Mouse (Mus musculus) neutrophil, adult 59 days (primary cell): Measurements from ENCODE around the gene Vmn2r99. TPM values are rescaled to one million over a fixed set of nuclear protein-coding genes. Genes with fewer than 3 reads are reported as not detected.

Experiments used
- total RNA-seq, 2 experiments: library from RNA; stranded (reverse); gene quantifications; 1 replicate in 1 of 2; 2 replicates in 1 of 2; pipeline ENCODE4 v1.2.4; 2023

Vmn2r99 gene
- not detected for total RNA-seq

DNA sequence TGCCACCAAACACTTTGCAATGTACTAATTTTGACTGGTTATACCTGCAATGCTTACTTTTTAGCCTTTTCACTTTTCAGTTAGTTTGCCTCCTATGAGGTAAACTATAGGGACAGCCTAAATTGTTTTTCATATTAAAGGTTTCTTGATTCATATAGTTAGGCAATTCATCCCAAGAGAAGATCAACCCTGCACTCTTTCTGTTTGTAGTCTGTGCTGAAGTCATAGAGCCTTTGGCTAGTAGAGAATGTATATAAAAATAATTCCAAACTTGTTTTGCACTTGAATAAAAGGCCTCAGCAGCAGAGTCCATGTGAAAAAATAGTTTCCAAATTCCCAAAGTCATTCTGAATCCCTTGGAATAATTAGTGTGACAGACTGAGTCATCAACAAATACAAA lies at the start of gene Vmn2r99:
Gene Vmn2r99 (plus strand): TSS at position 301 of the 400 bp plus-strand sequence.

Other genes starting within 250 kb of the Vmn2r99 start
- not detected for gene Vmn2r100, start 142.8 kb downstream of the Vmn2r99 start, total RNA-seq
- not detected for gene Vmn2r101, start 215.3 kb downstream of the Vmn2r99 start, total RNA-seq